Mouse (Mus musculus): ENCODE measurements around the gene Zp1.

The Zp1 gene

DNA sequence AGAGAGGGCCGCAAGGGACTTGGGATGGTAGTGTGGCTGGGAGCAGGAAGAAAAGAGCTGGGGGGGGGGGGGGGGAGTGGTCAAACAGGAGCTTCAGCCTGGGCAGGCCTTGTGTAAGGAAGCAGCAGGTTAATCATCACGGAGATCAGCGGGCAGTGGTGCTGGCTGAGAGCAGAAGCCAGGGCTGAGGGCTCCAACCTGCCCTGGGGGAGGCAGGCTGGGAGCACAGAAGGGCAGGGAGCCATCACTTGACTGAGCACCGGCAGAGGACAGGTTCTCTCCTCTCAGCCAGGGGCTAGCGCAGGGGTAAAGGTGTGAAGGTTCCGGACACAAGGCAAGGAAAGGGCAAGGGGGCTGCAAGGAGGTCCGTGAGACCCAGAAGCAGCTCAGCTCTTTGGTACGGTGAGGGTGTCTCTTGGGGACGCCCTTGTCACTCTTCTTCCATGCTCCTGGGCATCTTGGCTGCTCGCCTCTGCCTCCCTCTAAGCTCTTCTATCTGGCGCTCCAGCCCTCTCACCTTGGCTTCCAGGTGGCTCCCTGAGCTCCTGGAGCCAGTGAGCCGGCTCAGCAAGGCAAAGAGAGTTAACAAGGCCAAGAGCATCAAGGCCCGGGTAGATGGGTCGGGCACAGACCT is 49.0 kb downstream of the Zp1 start:
- DNase-seq = no peak

DNA sequence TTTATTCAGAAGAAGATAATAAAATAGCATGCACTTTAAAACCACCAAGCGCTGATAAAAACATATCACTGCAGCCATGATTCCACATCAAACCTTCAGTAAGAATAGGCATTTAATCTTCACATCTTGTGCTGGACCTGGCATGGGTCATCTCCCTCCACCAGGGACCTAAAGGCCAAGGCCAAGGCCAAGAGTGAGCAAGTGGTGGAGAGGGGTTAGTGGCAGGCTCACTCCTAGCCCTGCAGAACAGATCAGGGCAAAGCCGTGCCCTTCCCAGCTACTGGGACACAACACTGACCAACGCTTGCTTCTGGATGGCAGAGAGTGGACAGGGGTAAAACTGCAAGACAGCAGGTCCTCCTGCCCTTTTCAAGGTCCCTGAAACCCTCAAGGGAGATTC is 49.8 kb downstream of the Zp1 start:
- DNase-seq = no peak

DNA sequence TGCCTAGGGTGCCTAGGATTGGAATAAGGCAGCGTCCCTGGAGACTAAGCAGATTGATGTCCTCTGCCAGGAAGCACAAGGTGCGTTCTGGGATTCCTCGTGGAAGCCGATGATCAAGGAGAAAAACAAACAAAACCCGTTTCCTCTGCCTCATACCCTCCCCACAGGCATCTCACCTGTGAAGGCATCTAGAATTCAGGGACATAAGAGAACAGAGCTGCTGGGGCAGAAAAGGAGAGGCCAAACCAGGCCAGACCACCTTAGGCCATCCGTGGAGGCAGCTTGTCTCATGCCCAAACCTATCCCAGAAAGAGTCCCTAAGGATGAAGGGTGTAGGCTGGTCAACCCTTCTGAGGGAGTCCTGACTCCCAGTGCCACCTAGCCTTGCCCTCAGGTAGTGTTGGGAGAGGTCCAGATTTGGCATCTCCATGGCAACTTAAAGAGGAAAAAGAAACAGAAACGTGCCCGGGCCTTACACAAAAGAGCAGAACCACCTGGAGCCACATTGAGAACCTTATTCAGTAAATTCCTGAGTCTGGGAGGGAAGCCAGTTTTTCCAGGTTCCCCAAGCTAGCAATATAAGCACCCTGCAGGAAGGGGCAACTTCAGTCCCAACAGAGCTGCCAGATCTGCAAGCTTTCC is 50.4 kb downstream of the Zp1 start, which contains the start of gene Tmem132a:
Tmem132a (minus strand) TSS at position 55 of the 642 bp plus-strand sequence.
- DNase-seq = peak; percentile 29 to 35

DNA sequence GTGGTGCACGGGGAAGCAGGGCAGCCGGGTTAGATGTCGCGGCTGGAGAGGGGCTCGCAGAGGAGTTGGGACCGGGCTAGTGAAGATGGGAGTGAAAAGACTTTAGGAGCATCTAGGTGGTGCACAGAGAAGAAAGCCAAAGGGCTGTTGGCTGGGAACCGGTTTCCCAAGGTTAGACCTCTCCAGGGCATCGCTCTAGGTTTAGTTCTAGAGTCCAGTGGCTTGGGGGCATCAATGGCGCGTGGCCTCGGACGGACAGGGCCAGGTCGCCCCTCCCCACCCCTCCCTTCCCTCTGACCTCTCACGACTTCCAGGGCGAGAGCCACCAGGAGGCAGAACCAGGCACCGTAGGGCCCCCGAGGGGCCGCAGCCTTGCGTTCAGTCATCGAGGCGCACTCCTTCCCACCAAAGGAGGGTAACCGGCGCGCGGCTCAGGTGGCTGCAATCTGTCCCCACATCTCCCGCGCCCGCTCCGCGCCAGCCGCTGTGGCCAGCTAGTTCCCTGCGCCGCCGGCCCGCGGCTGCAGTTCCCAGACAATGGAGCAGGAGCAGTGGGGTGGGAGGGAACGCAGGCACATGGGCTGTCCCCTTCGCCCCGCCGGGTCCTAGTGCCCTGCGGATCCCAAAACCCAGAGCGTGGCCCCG is 51.1 kb downstream of the Zp1 start:
- DNase-seq = peak; percentile 53 to 65

DNA sequence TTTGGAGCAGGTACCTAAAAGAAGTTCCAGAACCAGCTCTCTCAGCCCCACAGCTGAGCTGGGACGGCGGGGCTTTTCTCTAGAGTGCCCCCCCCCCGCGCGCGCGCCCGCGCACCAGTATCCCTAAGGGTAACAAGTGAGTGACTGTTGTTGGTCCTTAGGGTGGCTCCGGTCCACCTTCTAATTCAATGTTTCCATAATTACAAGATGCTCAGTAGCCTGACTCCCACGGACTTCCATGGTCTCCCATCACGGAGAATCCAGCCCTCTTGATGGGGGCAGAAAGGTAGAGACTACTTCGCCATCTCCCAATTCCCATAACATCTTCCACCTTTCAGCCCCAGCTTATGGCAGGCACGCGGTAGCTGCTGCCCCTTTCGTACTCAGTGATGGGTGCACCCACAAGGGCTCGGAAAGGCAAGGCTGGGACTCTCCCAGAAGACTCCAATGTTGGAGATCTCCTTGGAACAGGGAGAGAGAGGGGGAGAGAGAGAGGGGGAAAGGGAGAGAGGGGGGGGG is 51.8 kb downstream of the Zp1 start:
- no peak for DNase-seq

DNA sequence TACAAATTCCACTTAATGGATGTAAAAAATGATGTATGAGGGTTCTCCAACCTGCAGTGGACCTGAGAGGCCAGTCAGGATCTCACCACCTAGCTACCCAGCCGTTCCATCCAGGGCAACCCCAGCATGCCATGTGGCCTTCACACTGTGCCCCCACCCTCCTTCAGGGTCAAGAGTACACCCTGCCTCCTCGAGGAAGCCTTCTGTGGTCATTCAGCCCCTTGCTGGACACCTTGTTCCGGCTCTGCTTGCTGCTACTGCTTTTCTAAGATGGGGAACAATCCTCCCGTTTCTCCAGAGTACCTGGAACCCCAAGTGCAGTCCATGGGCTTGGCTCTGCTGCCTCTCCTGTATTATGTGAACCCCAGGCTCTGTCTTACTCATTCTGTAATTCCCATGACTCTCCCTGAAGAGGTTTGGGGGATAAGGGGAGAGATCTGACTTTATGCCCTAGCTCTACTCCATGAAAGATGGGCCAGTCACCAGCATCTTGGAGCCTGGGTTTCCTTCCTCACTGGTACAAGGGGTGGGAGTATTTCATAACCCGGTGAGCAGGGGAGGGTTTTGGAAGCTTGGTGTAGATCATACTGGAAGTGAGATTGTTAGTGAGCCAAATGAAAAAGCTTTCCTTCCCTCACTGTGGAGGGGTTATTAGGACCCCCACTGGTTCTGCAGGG is 52.3 kb downstream of the Zp1 start:
- DNase-seq = no peak

DNA sequence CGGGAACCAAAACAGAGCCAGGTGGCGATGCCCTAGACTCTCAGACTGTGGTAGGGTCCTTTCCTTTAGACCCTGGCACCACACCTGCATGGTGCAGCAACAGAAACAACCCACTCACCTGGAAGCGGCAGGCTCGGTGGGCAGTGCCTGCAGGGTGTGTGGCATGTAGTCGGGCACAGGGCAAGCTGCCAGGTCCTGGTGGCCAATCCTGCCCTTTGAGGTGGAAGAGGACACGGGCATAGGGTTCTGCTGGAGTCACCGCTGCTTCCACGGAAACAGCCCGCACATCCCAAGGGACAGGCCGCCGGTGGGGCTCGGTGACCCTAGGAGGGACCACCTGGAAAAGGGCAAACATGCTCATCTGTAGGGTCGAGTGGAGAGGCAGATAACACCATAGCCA is 54.1 kb downstream of the Zp1 start:
- DNase-seq = no peak
